Mouse (Mus musculus) testis, postnatal 10 days (tissue): ENCODE results near the gene Ntan1.
"Not testable (repeated sequence)": the region's sequence is repeated elsewhere in the genome, so short reads cannot be mapped to it uniquely, and the experiment has no call there.

ENCODE experiments used
- DNase-seq: peaks from one replicate; pipeline ENCODE4 v3.0.0; 2021; ENCODE audit warnings: low spot score

The Ntan1 gene

GRCm38 (mm10) chr16:13818560-13819393, at the start of gene Ntan1:
Ntan1 (plus strand) TSS chr16:13818845.
- peak; percentile 98 for DNase-seq

- not testable (repeated sequence) for DNase-seq
These were observed 47.0 kb upstream of the Ntan1 start for GRCm38 (mm10) chr16:13771603-13772002.

- DNase-seq, result not testable (repeated sequence)
These were observed 46.6 kb upstream of the Ntan1 start for GRCm38 (mm10) chr16:13772051-13772450.

DNA sequence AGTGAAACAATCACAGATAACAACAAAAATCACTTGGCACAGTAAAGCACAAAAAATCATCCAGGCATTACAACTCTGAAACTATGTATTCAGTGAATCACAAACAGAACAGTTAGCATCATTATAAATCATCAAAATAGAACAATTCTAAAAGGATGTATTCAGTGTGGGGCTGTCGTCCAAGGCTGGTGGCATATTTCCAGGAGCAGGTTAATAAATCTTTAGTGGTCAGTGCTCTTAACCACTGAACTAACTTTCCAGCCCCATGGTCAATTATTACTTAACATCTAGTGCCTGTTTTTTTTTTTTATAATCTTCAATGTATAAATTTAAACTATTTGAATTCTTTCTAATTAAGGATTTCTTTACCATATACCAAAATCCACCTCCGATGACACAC, 44.6 kb upstream of the Ntan1 start:
- DNase-seq, result not testable (repeated sequence)

DNA sequence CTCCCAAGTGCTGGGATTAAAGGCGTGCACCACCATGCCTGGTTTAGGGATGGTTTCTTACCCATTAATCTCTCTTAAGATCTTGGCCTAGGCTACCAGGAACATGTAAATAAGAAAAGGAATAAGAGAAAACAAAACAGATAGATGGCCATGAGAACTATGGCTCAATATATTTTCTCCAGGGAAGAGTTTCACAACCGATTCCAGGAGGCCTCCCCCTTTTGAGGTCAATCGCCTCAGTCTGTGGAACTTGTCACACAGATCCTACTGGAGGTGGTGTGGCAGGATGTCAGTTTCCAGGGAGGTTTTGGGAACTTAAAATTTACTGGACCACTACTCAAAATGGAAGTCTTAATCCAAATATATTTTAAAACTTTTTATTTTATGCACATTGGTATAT, 44.0 kb upstream of the Ntan1 start:
- DNase-seq, result not testable (repeated sequence)

DNA sequence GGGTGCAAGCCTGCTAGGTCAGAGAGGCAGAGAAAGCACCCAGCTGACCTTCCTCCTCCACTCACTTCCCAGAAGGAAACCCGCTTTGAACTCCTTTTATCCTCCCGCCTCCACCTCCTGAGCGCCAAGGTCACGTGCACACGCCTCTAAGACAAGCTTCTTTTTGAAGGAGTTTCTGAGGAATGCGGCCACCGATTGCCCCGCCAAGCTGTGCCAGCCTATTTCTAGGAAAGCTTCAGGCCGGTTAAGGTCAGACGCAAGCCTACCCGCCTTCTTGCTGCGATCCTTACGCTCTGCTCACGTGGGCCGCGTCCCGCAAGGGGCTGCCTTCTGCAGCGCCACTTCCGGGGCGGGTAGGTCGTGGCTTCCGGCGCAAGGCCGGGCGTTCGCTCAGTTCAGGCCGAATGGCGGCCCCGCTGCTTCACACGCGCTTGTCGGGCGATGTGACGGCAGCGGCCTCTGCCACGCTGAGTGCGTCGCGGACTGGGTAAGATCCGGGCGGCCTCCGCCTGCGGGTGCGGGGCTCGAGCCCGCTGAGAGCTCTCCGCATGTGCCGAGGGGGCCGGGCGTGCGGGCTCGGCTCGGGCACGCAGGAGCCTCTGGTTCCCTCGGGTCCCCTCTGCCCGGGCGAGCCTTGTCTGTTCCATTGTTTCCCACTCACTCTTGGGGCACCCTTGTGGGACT, 38.1 kb upstream of the Ntan1 start, which contains the start of gene Rrn3:
TSS of gene Rrn3 (plus strand) at position 356 of the 684 bp plus-strand sequence.
- peak; percentile 89 for DNase-seq

- no peak for DNase-seq
These were observed 37.4 kb upstream of the Ntan1 start for GRCm38 (mm10) chr16:13781216-13781615.

DNA sequence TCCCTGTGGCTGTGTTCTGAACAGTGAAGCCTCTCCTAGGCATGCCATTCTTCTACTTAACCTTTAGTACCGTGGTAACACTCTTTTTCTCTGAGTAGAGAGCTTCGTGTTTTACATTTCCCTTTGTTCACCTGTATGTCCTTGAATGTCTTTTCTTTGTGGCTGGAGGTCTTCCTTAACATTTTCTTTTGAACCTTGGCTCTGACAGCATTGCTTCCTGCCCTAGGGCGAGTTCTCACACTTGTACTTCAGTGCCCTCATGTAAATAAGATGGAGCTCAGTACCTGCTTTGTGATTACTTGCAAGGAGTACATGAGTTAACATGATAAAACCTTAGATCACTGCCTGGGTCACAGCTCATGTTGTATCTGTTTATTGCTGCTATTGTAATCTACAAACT, 32.7 kb upstream of the Ntan1 start:
- DNase-seq, result no peak

DNA sequence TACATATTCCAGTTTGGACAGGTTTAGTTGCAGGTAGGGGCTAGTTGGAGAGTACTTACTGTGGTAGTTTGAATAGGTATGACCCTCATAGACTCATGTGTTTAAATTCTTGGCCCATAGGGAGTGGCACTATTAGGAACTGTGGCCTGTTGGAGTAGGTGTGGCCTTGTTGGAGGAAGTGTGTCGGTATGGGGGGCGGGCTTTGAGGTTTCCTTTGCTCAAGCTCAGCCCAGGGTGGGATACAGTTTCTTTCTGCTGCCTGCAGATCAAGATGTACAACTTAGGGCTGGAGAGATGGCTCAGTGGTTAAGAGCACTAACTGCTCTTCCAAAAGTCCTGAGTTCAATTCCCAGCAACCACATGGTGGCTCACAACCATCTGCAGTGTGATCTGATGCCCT, 25.2 kb upstream of the Ntan1 start:
- DNase-seq, result not testable (repeated sequence)

DNA sequence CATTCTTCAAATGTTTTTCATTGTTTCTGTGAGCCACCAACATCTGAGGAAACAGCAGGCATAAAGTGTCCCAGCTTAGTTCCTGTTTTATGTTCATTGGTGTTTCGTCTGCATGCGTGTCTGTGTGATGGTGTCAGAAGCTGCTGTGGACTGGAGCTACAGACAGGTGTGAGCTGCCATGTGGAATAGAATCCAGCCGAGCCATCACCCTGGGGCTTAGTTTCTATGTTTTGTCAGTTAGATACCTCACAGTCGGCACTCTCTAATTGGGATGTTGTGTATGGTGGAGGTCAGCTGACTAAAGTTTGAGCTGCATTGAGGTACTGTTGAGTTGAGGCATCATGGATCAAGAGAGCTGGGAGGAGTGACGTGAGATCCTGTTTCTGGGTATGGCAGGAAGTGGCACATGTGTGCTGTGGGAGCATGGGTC, 21.9 kb upstream of the Ntan1 start:
- no peak for DNase-seq

DNA sequence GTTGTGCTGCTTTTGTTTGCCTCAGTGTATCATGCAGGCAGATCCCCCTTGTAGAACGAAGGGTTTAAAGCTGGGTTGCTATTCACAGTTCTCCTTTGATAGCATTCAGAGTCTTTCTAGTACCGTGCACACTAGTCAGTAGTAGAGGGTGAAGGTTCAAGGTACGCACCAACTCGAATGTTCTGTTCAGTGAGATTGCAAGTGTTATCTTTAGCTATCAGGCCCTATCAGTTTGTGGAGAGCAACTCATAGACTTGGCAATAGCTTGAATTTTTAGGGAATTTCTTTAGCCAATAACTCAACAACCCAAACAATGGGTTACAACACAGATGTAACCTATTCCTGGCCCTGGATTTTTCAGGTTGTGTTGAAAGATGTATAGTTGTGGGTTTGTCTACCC, 17.4 kb upstream of the Ntan1 start:
- DNase-seq, result no peak

DNA sequence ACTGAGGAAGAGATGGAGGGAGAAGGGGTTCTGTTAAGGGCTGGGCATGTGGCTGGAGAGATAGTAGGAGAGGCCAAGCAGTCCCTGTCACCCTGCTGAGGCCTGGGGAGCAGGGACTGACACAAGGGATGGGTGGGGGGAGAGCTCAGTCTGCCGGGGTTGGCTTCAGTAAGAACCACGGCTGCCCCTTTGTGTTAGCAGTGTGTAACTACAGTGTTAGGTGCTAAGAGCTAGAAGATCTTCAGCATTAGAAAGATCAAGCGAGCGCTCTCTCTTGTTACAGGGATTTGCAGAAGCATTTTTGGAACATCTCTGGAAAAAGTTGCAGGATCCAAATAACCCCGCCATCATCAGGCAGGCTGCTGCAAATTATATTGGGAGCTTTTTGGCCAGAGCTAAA, 14.0 kb upstream of the Ntan1 start:
- DNase-seq, result no peak

DNA sequence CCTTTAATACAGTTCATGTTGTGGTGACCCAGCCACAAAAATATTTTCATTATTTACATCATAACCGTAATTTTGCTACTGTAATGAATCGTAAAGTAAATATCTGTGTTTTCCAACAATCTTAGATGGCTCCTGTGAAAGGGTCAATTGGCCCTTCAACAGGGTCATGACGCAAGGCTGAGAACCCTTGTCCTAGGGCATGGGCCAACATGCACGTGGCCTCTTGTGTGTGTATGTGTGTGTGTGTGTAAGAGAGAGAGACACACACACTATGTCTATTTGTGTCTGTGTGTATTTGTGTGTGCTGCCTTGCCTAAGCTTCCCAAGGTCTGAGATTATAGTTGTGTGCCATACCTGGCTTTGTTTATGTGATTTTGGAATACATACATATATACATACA, 11.0 kb upstream of the Ntan1 start:
- no peak for DNase-seq

DNA sequence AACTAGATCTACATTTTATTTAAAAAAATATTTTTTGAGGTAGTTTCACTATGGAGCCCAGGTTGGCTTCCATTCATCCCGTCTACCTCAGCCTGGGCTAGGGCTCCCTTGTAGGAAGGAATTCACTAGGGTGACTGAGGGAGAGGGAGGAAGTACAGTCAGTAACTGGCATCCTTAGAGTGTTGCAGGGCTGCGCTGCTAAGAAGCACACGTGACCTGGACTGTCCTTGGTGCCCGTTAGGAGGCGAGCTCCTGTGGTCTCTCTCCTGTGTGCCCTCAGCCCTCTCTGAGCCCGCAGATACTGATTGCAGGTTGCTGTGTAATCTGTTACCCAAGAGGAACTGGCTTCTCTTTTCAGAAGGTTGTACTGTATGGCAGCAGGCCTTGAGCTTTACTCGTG, 10.2 kb upstream of the Ntan1 start:
- DNase-seq, result no peak

GRCm38 (mm10) chr16:13812152-13812551, 6.5 kb upstream of the Ntan1 start:
- no peak for DNase-seq

DNA sequence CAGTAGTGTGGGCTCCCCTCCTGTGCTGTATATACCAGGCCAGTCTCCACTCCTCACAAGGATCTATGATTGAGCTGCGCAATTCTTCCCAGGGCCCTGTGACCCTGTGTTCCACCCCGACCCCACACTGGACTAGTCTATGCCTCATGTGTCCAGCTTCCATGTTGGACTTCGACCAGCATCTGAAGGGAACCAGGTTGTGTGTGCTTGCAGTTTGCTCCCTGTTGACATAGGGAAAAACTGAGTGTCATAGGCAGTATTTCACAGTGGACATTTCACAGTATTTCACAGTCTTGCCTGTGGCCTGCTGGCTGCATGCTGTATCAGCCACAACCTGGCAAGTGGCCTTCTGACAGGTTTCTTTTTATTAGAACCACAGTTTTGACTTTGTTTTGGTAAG, 5.4 kb upstream of the Ntan1 start:
- no peak for DNase-seq

GRCm38 (mm10) chr16:13819394-13819743, 724 bp downstream of the Ntan1 start:
- no peak for DNase-seq

DNA sequence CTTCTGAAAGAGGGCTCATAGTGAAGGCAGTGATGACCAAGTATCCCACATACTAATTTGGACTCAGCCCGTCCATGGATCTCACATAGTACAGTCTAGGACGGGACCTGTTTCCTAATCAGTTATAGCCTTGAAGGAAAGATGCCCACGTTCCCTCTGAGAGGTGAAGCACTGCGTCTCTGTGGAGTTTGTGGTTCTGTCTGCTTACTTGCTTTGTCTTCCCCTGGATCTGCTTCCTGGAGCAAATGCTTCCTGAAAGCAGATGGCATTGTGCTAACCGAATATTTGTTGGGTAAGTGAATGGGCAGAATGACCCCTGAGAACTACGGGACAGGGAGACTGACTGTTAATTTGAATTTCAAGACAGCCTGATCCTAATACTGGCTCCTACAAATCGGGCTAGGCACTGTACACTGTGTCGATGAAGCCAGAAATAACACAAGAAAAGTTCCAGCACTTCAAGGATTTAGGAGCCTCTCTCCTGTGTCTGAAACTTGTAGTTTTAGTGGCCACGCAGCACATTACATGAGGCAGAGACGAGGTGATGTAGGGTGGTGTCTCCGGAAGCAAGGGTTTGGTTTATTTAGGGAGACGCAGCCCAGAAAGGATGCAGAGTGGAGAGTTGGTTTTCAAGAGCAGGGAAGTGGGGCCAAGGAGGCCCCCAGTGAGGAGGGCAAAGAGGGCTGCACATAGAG, 1.3 kb downstream of the Ntan1 start:
- DNase-seq, result no peak

DNA sequence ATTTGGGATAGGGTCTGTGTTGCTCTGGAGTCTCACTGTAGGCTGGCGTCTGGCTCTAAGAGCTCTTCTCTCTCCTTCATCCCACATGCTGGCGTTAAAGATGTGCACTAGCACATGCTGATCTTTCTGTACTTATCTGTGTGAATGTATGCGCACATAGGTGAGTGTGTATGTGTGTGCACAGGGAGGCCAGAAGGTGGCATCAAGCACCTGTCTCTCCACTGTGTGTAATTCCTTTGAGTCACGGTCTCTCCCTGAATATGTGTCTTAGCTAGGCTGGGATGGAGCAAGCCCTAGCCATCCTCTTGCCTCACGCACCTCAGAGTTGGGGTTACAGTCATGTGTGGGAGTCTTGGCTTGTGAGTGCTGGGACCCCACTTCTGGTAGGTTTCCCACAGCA, 2.1 kb downstream of the Ntan1 start:
- DNase-seq, result no peak

- no peak for DNase-seq
These were observed 7.3 kb downstream of the Ntan1 start for GRCm38 (mm10) chr16:13825781-13826490.

GRCm38 (mm10) chr16:13826511-13826910, 7.9 kb downstream of the Ntan1 start:
- no peak for DNase-seq

DNA sequence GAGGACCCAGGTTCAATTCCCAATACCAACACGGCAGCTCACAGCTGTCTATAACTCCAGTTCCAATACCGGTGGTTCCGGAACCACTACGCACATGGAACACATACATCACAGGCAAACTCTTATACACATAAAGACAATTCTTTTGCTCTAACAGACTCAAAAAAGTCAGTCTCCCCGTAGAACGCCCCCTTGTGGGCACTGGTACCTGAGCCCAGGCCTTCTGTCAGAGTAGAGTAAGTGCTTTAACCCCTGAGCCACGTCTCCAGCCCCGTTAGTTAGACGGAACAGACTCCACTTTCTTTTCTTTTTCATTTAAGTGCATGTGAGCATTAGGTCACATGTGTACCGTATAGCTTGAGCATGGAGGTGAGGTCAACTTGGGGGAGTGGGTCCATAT, 11.8 kb downstream of the Ntan1 start:
- DNase-seq, result peak; percentile 54
